Mouse (Mus musculus) adrenal gland, adult 8-10 months (tissue): Measurements from ENCODE around the gene Tac2. TPM values are rescaled to one million over a fixed set of nuclear protein-coding genes. Genes with fewer than 3 reads are reported as not detected.

ENCODE experiments used
- DNase-seq: peaks from one replicate; pipeline ENCODE4 v3.0.0; 2022
- total RNA-seq, 4 experiments: library from RNA; stranded (reverse); gene quantifications; 2 replicates each; pipeline ENCODE4 v1.2.4; 2022

Tac2 gene
- not detected for total RNA-seq

- no peak for DNase-seq
These were observed at the start of gene Tac2 for GRCm38 (mm10) chr10:127724178-127724577. Gene Tac2 (plus strand): TSS chr10:127724478.

GRCm38 (mm10) chr10:127674794-127675522 is 49.3 kb upstream of the Tac2 start:
- peak; percentile 89 for DNase-seq

GRCm38 (mm10) chr10:127675859-127676398 is 48.3 kb upstream of the Tac2 start:
- DNase-seq: no peak

- peak; percentile 92 for DNase-seq
These were observed 47.4 kb upstream of the Tac2 start for GRCm38 (mm10) chr10:127676691-127677548.

GRCm38 (mm10) chr10:127677591-127678336 is 46.5 kb upstream of the Tac2 start:
- DNase-seq: no peak

GRCm38 (mm10) chr10:127679208-127679607 is 45.1 kb upstream of the Tac2 start:
- no peak for DNase-seq

- DNase-seq: no peak
These were observed 44.4 kb upstream of the Tac2 start for GRCm38 (mm10) chr10:127679881-127680280.

GRCm38 (mm10) chr10:127682886-127683285 is 41.4 kb upstream of the Tac2 start:
- DNase-seq: no peak

- DNase-seq: no peak
These were observed 33.2 kb upstream of the Tac2 start for GRCm38 (mm10) chr10:127691053-127691452.

- DNase-seq: no peak
These were observed 29.6 kb upstream of the Tac2 start for GRCm38 (mm10) chr10:127694636-127695035.

- DNase-seq: peak; percentile 66
These were observed 28.5 kb upstream of the Tac2 start for GRCm38 (mm10) chr10:127695775-127696174.

GRCm38 (mm10) chr10:127698966-127699365 is 25.3 kb upstream of the Tac2 start:
- DNase-seq: peak; percentile 82

- no peak for DNase-seq
These were observed 21.0 kb upstream of the Tac2 start for GRCm38 (mm10) chr10:127703299-127703698.

- DNase-seq: no peak
These were observed 20.0 kb upstream of the Tac2 start for GRCm38 (mm10) chr10:127704293-127704692.

GRCm38 (mm10) chr10:127704766-127705220 is 19.5 kb upstream of the Tac2 start, which contains the start of gene Myo1a:
Gene Myo1a (plus strand): TSS chr10:127705170.
- DNase-seq: no peak

- DNase-seq: no peak
These were observed 18.5 kb upstream of the Tac2 start for GRCm38 (mm10) chr10:127705783-127706182.

GRCm38 (mm10) chr10:127707721-127708120 is 16.6 kb upstream of the Tac2 start:
- peak; percentile 69 for DNase-seq

GRCm38 (mm10) chr10:127708850-127709370 is 15.4 kb upstream of the Tac2 start:
- DNase-seq: no peak

GRCm38 (mm10) chr10:127710331-127710730 is 13.9 kb upstream of the Tac2 start:
- DNase-seq: no peak

- no peak for DNase-seq
These were observed 11.5 kb upstream of the Tac2 start for GRCm38 (mm10) chr10:127712736-127713135.

GRCm38 (mm10) chr10:127721671-127722418 is 2.4 kb upstream of the Tac2 start:
- DNase-seq: no peak
